Mouse (Mus musculus) embryonic facial prominence, embryonic 12.5 days (tissue): ENCODE results near the gene Tdrd3. TPM values are rescaled to one million over a fixed set of nuclear protein-coding genes. Genes with fewer than 3 reads are reported as not detected.
A peak's percentile ranks its signal among the peaks of the same experiment; 100 is the strongest.

ENCODE experiments used
- ATAC-seq: fragments of 200-750 bp; cut with Nextera tagmentation; 2 replicates; pipeline ENCODE4 v1.8.0; 2017; ENCODE audit not compliant: insufficient number of reproducible peaks, insufficient read depth, low FRiP score, low TSS enrichment
- H3K27ac ChIP-seq: fragments of 300-500 bp; sonication (generic); 2 replicates; pipeline ENCODE4 v1.5.1; 2016; ENCODE audit warnings: mild to moderate bottlenecking
- H3K27me3 ChIP-seq: fragments of 300-500 bp; sonication (generic); 2 replicates; pipeline ENCODE4 v1.6.1; 2016; ENCODE audit warnings: mild to moderate bottlenecking, moderate library complexity
- H3K36me3 ChIP-seq: fragments of 300-500 bp; sonication (generic); 2 replicates; pipeline ENCODE4 v1.6.1; 2016; ENCODE audit warnings: mild to moderate bottlenecking
- H3K4me1 ChIP-seq: fragments of 300-500 bp; sonication (generic); 2 replicates; pipeline ENCODE4 v1.6.1; 2016
- H3K4me2 ChIP-seq: fragments of 300-500 bp; sonication (generic); replicated peaks from 2 replicates; pipeline ENCODE4 v1.6.1; 2016; ENCODE audit warnings: mild to moderate bottlenecking, moderate library complexity
- H3K4me3 ChIP-seq: fragments of 300-500 bp; sonication (generic); 2 replicates; pipeline ENCODE4 v1.5.1; 2016; ENCODE audit warnings: mild to moderate bottlenecking
- H3K9ac ChIP-seq: fragments of 300-500 bp; sonication (generic); 2 replicates; pipeline ENCODE4 v1.6.1; 2016; ENCODE audit warnings: mild to moderate bottlenecking, moderate library complexity
- H3K9me3 ChIP-seq: fragments of 300-500 bp; sonication (generic); 2 replicates; pipeline ENCODE4 v1.6.1; 2016; ENCODE audit warnings: mild to moderate bottlenecking, moderate library complexity
- WGBS: fragments of 180-500 bp; shearing (Covaris S2); methylation state at CpG from one replicate; pipeline ENCODE4 v1.1.7; 2016; 5-methylcytosine and 5-hydroxymethylcytosine counted together
- polyA plus RNA-seq: library from polyadenylated mRNA; unstranded; fragments of >200 nt; fragmentation: Nextera tagmentation; extraction: Ambion mirVana; gene quantifications from 2 replicates; pipeline ENCODE4 v1.2.1, GENCODE M21; 2016

Tdrd3 gene
- polyA plus RNA-seq, result 46.1 and 49.5 TPM in 2 replicates

- H3K27me3 ChIP-seq, result no peaks in the 10 kb centered on the region
- H3K9ac ChIP-seq, result peak within 1 kb of the TSS; percentile 95
- H3K36me3 ChIP-seq, result no peaks in the 10 kb centered on the region
- peak within 1 kb of the TSS; percentile 100 for H3K27ac ChIP-seq
- peak within 1 kb of the TSS; percentile 69 for H3K4me2 ChIP-seq
- peak; percentile 91 for ATAC-seq
- H3K4me1 ChIP-seq, result peaks cover 11% of the 10 kb centered on the region; the same call in 1 of the 2 replicates
- peak within 1 kb of the TSS; percentile 84 for H3K4me3 ChIP-seq
- WGBS, result under 1% methylated on average over 84 of the region's 85 CpGs
- no peaks in the 10 kb centered on the region for H3K9me3 ChIP-seq
Observed at GRCm38 (mm10) chr14:87415808-87416721, at the start of gene Tdrd3. Tdrd3 (plus strand) TSS chr14:87416639.

- 59% methylated on average over 3 of the region's 3 CpGs for WGBS
- H3K9ac ChIP-seq, result no peak overlapping the region
Observed at GRCm38 (mm10) chr14:87367169-87367568, 49.3 kb upstream of the Tdrd3 start.

GRCm38 (mm10) chr14:87383041-87383440, 33.4 kb upstream of the Tdrd3 start:
- 63% methylated on average over 2 of the region's 2 CpGs for WGBS
- ATAC-seq, result no peak

More at GRCm38 (mm10) chr14:87367169-87367568, 49.3 kb upstream of the Tdrd3 start:
- H3K4me2 ChIP-seq, result no peak overlapping the region
- no peak overlapping the region for H3K4me3 ChIP-seq
- H3K27ac ChIP-seq, result no peak overlapping the region
- no peaks in the 10 kb centered on the region for H3K36me3 ChIP-seq
- no peaks in the 10 kb centered on the region for H3K4me1 ChIP-seq
- no peak for ATAC-seq
- no peaks in the 10 kb centered on the region for H3K9me3 ChIP-seq
- no peaks in the 10 kb centered on the region for H3K27me3 ChIP-seq

GRCm38 (mm10) chr14:87384288-87385268, 31.9 kb upstream of the Tdrd3 start:
- Histone ChIP-seq H3K9me3 (no peaks in the 10 kb centered on the region), H3K27ac (no peak overlapping the region), H3K9ac (no peak overlapping the region), H3K4me1 (no peaks in the 10 kb centered on the region), H3K27me3 (no peaks in the 10 kb centered on the region), H3K4me3 (no peak overlapping the region), H3K4me2 (no peak overlapping the region), H3K36me3 (no peaks in the 10 kb centered on the region)
- 83% methylated on average over 7 of the region's 7 CpGs for WGBS
- no peak for ATAC-seq

More at GRCm38 (mm10) chr14:87383041-87383440, 33.4 kb upstream of the Tdrd3 start:
- Histone ChIP-seq H3K27me3 (no peaks in the 10 kb centered on the region), H3K4me1 (no peaks in the 10 kb centered on the region), H3K27ac (no peak overlapping the region), H3K9ac (no peak overlapping the region), H3K4me2 (no peak overlapping the region), H3K9me3 (no peaks in the 10 kb centered on the region), H3K36me3 (no peaks in the 10 kb centered on the region), H3K4me3 (no peak overlapping the region)

- Histone ChIP-seq H3K9ac (no peak overlapping the region), H3K4me1 (no peaks in the 10 kb centered on the region), H3K27ac (no peak overlapping the region), H3K4me3 (no peak overlapping the region), H3K27me3 (no peaks in the 10 kb centered on the region), H3K36me3 (no peaks in the 10 kb centered on the region), H3K4me2 (no peak overlapping the region), H3K9me3 (no peaks in the 10 kb centered on the region)
- WGBS, result 96% methylated on average over 3 of the region's 3 CpGs
- no peak for ATAC-seq
Observed at GRCm38 (mm10) chr14:87393096-87393495, 23.3 kb upstream of the Tdrd3 start.

GRCm38 (mm10) chr14:87396643-87397042, 19.8 kb upstream of the Tdrd3 start:
- no peaks in the 10 kb centered on the region for H3K27me3 ChIP-seq
- no peaks in the 10 kb centered on the region for H3K4me1 ChIP-seq
- no peak for ATAC-seq
- H3K36me3 ChIP-seq, result no peaks in the 10 kb centered on the region
- no peak overlapping the region for H3K9ac ChIP-seq
- WGBS, result 26% methylated on average over 5 of the region's 5 CpGs
- H3K4me2 ChIP-seq, result no peak overlapping the region
- H3K4me3 ChIP-seq, result no peak overlapping the region
- H3K27ac ChIP-seq, result no peak overlapping the region
- H3K9me3 ChIP-seq, result no peaks in the 10 kb centered on the region

- ATAC-seq, result no peak
- peaks cover 11% of the 10 kb centered on the region; the same call in 1 of the 2 replicates for H3K4me1 ChIP-seq
- peak overlapping the region; percentile 84 for H3K4me3 ChIP-seq
- peak overlapping the region; percentile 69 for H3K4me2 ChIP-seq
- no peak overlapping the region; the same call in 1 of the 2 replicates for H3K27ac ChIP-seq
- H3K27me3 ChIP-seq, result no peaks in the 10 kb centered on the region
- 2% methylated on average over 11 of the region's 11 CpGs for WGBS
- H3K9me3 ChIP-seq, result no peaks in the 10 kb centered on the region
- H3K9ac ChIP-seq, result peak overlapping the region; percentile 44
- H3K36me3 ChIP-seq, result no peaks in the 10 kb centered on the region
Observed at GRCm38 (mm10) chr14:87415486-87415807, 992 bp upstream of the Tdrd3 start.

GRCm38 (mm10) chr14:87416755-87417690, 584 bp downstream of the Tdrd3 start:
- peak overlapping the region; percentile 95 for H3K9ac ChIP-seq
- H3K36me3 ChIP-seq, result no peaks in the 10 kb centered on the region
- under 1% methylated on average over 90 of the region's 109 CpGs for WGBS
- H3K9me3 ChIP-seq, result no peaks in the 10 kb centered on the region
- H3K27me3 ChIP-seq, result no peaks in the 10 kb centered on the region
- peaks cover 11% of the 10 kb centered on the region; the same call in 1 of the 2 replicates for H3K4me1 ChIP-seq
- H3K4me2 ChIP-seq, result peak overlapping the region; percentile 69
- ATAC-seq, result peak; percentile 76
- peak overlapping the region; percentile 84 for H3K4me3 ChIP-seq
- H3K27ac ChIP-seq, result peak overlapping the region; percentile 100

GRCm38 (mm10) chr14:87417691-87418070, 1.2 kb downstream of the Tdrd3 start:
- H3K27me3 ChIP-seq, result no peaks in the 10 kb centered on the region
- H3K36me3 ChIP-seq, result no peaks in the 10 kb centered on the region
- under 1% methylated on average over 3 of the region's 3 CpGs for WGBS
- peak overlapping the region; percentile 100 for H3K27ac ChIP-seq
- peak overlapping the region; percentile 84 for H3K4me3 ChIP-seq
- ATAC-seq, result no peak
- peak overlapping the region; percentile 95 for H3K9ac ChIP-seq
- peaks cover 11% of the 10 kb centered on the region; the same call in 1 of the 2 replicates for H3K4me1 ChIP-seq
- peak overlapping the region; percentile 69 for H3K4me2 ChIP-seq
- H3K9me3 ChIP-seq, result no peaks in the 10 kb centered on the region

- Histone ChIP-seq H3K27me3 (no peaks in the 10 kb centered on the region), H3K4me1 (peaks cover 19% of the 10 kb centered on the region), H3K9ac (no peak overlapping the region), H3K27ac (no peak overlapping the region), H3K36me3 (no peaks in the 10 kb centered on the region), H3K4me3 (no peak overlapping the region), H3K9me3 (no peaks in the 10 kb centered on the region), H3K4me2 (no peak overlapping the region)
- no peak for ATAC-seq
- 84% methylated on average over 2 of the region's 2 CpGs for WGBS
Observed at GRCm38 (mm10) chr14:87419740-87420139, 3.3 kb downstream of the Tdrd3 start.
